Mouse (Mus musculus): ENCODE data around the gene Smox.
"Not testable (repeated sequence)": the region's sequence is repeated elsewhere in the genome, so short reads cannot be mapped to it uniquely, and the experiment has no call there.

The Smox gene

DNA sequence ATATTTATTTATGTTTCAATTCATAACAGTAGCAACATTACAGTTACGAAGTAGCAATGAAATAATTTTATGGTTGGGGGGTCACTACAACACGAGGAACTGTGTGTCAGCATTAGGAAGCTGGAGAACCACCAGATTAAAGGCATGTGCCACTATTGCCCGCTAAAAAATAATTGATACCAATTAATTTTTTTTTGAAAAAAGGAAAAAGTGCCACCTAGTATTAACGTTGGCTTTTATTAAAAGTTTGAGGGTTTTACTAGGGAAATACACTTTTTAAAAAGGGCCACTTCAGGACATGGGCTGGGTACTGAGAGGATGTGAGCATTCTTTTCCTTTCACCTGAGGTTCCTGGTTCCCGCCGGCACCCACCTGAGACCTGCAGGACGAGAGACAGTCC is at the start of gene Smox:
Gene Smox, plus strand, starts transcription at position 301 of the 400 bp plus-strand sequence.
- DNase-seq (ENCODE audit: low spot score) = no peak

DNA sequence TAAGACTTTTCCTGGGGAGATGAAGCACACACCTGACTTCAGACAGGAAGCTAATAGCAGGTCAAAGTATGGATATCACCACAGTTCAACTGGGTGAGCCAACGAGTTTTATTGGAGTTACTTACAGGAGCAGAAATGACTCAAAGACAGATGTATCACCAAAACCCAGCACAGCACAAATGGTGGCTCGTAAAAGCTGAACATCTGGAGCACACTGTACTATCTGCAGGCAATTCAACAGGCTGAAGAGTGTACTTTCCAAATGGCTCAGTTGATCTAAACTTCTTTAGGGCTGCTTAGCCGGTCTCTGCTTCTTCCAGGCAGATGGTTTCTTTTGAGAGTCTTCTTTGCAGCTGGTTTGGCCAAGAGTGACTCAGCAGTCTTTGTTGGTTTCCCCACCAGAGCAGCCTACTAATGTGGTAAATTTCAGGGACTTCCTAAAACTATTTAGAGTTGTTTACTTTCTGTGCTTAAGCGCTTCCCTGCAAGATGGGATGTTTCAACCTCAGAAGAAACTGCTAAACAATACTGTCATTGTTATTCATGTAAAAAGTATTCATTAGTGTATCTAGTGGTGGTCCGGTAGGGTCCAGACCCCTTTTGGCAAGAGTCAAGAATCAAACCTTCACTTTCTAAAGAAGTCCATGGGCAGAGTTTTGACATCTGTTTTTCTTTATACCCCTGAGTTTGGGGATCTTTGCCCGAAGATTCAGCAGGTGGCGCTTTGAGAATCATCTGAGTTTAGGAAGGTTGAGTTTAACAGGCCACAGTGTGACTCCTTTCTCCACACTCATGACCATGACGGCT is 48.0 kb upstream of the Smox start:
- DNase-seq (ENCODE audit: low spot score) = no peak

DNA sequence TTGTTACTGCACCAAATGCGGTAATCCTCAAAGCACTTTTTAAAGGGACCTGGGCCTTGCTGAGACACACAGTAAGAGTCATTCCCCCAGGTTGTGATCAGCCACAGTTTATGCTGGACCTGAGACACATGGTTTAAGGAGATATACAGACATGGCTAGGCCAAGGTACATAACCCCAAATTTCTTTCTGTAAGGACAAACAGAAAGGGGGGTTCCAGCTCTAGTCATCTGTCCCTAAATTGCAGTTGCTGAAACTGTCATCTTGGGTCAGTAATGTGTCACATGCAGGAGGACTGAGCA is 47.5 kb upstream of the Smox start:
- DNase-seq (ENCODE audit: low spot score) = no peak

DNA sequence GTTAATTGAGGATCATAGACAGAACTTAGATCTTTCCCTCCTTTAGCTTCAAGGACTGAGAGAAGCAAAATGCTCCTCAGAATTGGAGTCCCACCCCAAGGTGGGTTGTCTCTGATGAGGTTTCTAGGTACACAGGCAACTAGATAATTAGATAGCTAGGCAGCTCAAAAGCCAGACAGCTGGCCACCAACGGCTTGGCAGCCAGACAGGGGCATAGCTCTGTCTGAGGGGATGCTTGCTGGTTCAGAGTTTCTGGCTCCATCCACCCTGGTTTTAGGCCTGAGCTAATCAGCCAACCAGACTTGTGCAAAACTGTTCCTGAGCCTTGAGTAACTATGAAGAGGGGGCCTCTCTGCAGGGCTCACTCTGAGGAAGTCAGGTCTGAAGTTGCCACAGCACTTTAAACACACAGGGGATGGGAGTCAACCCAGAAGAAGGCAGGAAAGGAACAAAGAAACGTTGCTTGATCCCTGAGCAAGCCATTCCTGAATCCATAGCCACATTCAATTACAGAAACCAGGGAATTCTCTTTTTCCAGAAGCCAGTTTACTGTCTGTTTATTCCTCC is 44.8 kb upstream of the Smox start:
- DNase-seq (ENCODE audit: low spot score) = no peak

DNA sequence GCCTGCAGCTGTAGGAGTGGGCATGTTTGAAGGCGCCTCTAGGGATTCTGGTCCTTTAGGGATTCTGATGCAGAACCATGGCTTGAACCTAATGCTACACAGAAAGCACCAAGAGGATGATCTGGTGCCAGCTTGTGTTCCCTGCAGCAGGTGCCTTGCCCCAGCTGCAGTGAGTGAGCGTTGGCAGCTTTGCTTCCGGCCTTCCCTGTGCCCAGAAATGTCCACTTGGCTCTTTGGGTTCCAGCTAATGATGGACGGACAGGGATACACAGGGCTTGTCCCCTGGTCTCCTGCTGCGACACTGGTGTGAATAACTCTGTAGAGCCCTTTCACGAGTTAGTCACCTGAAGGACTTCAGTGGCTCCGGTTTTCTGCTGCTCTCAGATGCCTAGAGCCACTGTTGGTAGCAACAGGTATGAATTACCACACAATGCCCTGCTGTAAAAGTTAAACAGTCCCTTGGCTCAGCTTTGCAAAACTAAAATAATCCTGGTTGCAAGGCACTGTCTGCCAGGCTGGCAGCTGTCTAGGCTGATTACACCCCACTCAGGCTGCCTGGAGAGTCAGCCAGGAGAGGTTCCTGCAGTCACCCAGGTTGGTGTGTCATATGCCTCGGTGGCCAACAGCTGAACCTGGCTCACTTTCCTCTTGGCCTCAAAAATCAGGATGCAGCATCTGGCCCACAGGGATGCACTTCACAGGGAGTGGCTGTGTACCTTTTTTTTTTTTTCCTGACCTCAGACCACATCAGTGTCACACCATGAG is 43.5 kb upstream of the Smox start:
- DNase-seq (ENCODE audit: low spot score) = no peak

DNA sequence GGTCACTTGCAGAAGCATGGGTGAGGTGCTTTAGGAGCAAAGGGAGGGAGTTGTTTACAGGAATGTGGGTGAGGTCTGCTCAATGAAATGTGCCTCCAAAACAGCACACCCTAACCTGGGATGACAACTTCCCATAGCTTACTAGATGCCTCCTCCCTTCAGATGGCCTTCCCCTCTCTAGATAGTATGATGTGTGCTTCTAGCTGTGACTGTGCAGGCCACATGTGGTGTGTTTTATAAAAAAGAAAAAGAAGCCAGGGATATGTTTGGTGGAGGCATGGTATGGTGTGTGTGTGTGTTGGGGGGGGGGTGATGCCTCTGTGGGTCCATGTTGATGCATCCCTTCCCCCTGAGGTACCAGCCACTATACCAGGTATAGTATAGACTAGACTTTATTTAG is 42.9 kb upstream of the Smox start:
- no peak for DNase-seq (ENCODE audit: low spot score)

DNA sequence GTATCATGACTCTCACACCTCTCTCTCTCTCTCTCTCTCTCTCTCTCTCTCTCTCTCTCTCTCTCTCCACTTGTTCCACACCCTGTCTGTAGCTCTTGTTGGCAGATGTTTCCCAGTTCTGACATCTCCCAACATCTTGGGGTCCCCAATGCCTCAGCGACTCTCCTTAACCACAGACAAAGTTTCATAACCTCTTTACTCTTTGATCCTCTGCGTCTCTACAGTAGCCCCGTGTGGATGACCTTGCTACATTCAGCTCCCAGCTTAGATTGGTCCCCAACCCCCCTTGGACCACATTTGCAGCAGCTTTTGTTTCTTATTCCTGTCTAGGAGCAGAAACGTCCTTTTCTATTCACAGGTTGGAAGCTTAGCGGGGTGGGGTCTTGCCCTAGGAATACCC is 41.6 kb upstream of the Smox start:
- no peak for DNase-seq (ENCODE audit: low spot score)

DNA sequence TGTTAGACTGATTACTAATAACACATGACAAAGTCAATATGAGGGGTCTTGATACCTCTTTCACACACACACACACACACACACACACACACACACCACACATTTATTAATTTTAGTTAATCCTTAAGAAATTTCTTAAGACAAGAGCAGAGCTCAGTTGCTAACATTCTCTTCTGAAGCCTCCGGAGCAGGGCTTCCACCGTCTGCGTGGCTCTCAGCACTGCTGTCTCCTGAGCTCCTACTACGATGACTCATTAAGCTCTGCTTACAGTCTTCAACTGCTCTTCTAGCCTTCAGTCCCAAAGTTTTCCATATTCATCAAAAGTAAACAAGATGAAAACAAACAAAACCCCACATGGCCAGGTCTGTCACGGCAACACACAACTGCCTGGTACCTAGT is 40.8 kb upstream of the Smox start:
- no peak for DNase-seq (ENCODE audit: low spot score)

DNA sequence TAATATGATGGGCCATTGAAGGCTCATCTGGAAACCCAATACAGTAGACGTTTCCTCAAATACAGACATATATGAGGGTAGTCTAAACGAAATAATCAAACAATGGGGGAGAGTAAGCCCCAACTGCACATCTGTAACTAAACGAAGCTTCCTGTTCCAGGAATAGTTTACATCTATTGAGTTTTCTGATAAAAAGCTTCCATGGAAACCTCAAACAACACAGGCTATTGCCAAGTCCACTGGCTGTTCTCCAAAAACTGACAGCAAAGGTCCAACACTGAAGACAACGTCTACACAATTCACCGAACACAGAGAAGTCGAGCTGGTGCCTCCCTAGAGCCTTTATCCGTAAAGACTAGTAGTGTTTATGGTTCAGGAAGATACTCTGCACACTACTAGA is 33.6 kb upstream of the Smox start:
- DNase-seq (ENCODE audit: low spot score) = no peak

DNA sequence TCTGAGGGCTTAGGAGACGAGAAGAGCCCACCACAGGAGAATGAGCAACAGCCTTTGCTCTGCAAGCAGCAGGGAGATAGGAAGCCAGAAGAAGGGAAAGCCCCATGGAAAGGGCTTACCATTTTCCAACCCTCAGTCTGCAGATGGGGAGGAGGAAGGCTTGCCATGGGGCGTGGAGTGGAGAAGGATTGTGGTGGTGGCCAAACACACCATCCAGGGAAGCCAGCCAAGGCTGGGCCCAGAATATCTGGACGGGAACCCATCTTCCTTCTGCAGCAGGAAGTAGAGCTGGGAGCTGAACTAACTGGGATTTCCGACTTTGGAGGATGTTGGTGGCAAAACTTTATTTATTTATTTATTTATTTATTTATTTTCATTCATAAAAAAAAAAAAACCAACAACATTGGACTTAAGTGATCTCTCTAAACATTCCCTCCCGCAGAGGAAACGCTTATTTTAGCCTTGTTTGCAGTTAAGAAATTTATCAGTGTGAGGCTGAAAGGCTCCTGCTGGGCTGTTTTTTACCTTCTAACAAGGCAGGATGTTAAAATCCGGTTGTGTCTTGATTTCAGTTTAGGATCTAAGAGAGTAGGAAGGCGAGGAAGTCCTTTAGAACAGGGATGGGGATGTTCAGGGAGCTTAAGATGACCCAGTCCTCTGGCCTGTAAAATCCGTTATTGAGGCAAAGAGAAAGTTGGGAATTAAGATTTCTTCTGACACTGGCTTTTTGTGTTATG is 30.2 kb upstream of the Smox start:
- DNase-seq (ENCODE audit: low spot score) = no peak

DNA sequence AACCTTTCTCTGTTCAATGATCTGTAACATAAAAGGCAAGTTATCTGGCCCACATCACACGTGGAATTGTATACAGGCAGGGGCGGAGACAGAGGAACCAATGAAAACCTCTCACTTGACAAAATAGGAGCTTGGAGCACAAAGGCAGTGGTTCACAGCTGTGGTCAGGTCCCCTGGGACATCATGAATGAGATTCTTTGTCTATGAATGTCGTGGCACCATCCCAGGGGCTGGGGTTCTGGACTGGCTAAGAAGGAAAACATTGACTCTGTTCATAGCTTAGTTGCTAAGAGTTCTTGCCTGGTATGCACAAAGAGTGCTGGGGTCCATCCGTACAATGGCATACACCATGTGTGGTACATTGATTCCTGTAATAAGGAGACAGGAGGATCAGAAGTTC is 28.3 kb upstream of the Smox start:
- no peak for DNase-seq (ENCODE audit: low spot score)

DNA sequence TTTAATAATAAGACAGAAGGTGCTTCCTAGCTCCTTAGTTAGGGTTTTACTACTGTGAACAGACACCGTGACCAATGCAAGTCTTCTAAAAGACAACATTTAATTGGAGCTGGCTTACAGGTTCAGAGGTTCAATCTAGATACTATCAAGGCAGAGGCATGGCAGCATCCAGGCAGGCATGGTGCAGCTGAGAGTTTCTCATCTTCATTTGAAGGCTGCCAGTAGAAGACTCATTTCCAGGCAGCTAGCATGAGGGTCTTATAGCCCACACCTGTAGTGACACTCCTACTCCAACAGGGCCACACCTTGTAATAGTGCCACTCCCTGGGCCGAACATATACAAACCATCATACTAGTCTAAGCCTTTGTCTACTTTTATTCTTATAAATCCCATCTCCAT is 27.1 kb upstream of the Smox start:
- no peak for DNase-seq (ENCODE audit: low spot score)

DNA sequence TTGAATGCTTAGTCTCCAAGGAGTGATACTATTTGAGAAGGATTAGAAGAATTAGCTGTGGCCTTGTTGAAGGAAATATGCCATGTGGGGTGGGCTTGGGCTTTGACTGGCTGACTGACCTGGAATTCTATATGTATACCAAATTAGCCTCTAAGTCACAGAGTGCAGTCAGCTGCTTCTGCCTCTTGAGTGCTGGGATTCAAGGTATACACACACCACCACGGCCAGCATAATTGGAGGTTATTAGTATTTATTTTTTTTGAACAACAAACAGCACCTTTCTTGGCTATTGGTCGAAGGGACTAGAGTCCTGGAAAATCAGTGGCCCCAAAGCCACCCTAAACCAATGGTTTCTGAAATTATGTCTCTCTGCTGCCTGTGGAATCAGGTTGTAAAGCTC is 24.6 kb upstream of the Smox start:
- no peak for DNase-seq (ENCODE audit: low spot score)

DNA sequence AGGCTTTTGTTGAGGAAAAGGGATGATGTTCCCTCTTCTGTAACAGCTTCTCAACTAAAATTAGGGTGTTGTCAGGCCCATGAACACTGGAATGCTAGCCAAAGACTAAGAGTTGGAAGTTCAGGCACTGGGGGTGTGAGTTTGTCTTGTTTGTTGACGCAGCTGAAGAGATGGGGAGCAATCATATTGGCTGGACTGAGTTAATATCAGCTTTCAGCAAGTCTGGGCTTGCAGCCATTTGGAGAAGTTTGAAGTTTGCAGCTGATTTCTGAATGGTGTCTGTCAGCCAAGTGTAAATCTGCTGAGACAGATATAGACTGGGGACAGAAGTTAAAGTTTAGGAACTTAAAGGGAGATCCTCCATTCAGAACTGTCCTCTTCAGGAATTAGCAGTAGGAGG is 21.4 kb upstream of the Smox start:
- no peak for DNase-seq (ENCODE audit: low spot score)

DNA sequence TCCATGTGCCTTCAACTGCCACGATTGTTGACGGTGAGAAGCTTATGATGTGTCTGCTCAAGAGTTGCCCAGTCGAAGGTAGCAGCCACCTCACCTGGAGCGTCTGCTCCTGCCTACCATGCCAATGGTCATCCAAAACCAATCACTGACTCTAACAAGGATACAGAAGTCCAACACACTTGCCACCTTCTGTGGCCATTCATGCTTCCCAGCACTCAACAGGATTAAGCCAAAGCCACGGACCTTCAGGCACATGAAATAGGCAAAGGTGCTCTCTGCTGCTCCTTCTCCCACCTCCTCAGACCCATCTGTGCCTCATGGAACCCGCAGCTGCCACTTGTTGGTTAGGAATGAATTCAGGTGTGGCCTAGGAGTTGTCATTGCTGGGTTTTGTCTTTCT is 17.5 kb upstream of the Smox start:
- DNase-seq (ENCODE audit: low spot score) = no peak

DNA sequence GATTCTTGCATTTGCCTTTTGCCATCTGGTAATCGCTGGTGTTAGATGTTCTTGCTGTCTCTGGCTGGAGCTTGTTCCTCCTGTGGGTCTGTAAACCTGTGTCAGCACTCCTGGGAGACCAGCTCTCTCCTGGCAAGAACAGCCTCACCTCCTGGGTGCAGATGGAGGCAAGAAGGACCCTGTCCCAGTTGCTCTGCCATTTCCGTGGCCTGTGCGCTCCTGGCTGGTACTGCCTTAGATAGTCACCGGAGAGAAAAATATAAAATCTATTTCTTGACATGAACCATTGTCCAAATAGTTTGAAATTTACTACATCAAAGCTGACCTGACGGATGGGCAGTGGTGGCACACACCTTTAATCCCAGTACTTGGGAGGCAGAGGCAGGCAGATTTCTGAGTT is 14.2 kb upstream of the Smox start:
- not testable (repeated sequence) for DNase-seq (ENCODE audit: low spot score)

DNA sequence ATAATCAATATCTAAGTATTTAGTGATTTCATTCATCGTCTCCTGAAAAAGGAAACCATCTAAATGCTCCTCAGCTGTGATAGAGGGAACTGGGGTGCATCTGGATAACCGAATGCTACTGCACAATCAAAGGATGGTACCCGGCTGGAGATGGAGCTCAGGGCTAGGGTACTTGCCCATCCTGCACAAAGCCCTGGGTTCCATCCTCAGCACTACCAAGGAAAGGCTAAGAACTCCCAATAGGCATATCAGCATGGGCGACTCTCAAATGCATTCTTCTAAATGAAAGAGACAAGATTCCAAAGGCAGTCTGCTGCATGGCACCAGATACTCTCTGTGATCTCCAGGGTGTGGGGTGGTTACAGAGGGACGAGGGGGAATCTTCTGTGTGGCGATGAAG is 13.4 kb upstream of the Smox start:
- no peak for DNase-seq (ENCODE audit: low spot score)

DNA sequence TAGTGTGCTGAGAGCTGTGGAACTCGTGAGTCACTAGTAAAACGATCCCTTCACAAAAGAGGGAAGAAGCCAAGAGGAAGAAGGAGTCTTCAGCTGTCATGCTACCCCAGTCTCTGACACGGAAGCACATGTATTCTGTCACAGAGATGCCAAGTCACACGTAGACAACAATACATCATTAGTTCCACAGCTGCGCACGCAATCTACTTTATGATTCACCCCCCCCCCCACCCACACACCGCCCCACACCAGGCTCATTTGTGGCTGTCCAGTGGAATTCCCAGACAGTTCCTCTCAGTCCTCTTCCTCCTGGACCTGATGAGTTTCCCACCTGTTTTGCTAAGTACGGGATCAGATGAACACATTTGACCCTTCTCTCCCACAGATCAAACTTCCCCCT is 12.9 kb upstream of the Smox start:
- no peak for DNase-seq (ENCODE audit: low spot score)

DNA sequence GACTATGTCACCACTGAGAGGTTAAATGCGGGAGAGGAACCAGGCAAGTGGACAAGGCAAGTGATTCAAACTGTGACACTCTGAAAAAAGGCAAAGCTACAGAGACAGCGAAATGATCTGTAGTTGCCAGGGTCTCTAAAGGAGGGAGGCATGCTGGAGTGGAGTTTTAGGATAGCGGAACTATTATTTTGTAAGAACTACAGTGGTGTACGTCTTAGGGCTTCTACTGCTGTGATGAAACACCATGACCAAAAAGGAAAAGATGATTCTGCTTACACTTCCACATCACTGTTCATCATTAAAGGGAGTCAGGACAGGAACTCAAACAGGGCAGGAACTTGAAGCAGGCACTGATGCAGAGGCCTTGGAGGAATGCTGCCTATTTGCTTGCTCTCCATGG is 12.4 kb upstream of the Smox start:
- DNase-seq (ENCODE audit: low spot score) = no peak

DNA sequence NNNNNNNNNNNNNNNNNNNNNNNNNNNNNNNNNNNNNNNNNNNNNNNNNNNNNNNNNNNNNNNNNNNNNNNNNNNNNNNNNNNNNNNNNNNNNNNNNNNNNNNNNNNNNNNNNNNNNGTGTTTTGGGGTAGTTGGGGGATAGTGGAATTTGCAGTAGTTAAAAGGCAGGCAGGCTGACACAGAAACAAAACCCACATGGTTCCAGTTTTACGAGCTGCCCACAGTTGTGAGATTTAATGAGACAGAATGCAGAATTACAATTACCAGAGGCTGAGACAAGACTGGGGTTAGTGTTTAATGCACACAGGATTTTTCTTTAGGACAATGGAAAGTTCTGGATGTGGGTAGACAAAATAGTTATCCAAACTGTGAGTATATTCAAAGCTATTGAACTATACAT is 9.6 kb upstream of the Smox start:
- DNase-seq (ENCODE audit: low spot score) = no peak

DNA sequence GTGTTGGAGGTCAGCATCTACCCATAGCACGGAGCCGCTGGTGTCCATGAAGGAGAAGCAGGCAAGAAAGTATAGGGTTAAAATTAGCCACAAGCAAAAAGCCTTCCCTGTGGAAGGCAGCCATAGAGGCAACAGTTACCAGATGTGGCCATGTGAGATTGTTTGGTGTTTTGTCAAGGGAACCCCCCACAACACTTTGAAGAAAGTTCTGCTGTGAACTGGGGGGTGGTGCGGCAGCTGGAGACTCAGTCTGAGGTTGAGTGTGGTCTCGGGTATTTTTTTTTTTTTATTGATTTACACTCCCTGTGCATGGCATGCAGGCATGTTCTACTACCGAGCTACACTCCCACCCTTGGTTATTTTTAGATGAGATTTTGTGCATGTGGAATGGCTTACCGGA is 8.8 kb upstream of the Smox start:
- no peak for DNase-seq (ENCODE audit: low spot score)

DNA sequence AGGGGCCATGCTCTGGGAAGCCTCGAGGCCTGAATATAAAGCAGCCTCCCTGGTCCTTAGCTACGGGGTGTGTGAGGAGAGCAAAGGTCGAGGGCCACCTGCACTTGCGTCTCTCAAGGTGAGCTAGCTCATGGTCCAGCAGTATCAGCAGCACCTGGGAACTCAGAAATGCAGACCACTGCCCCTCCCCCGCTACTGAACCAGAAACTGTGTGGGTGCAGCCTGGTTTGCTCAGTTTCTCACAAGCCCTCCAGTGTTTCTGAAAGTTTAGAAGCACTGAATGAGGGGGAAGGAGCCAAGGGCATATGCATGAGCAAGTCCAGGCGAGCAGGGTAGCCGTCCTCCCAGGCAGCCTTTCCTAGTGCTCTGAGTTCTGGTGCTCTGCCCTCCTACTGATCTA is 7.7 kb upstream of the Smox start:
- no peak for DNase-seq (ENCODE audit: low spot score)

DNA sequence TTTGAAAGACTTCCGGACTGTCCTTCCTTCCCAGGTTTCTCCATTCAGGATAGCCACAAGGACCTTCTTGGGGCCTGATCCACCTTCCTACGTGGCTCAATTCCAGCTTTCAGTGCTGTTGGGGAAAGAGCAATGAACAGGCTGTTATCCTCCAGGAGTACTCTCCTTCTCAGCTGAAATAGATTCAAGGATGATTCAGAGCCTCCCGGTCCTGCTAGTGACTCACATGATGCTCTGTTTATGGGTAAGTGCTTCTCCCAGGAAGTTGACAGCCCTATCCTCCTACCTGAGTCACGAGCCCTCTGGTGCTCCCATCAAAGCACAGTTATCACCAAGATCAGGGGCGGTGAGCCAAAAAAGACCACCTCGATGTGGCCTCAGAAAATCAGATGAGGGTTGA is 7.1 kb upstream of the Smox start:
- no peak for DNase-seq (ENCODE audit: low spot score)

All from yolk sac, embryonic 10.5 days (tissue).